Mouse (Mus musculus): ENCODE results near the gene Hist2h2ac. TPM values are rescaled to one million over a fixed set of nuclear protein-coding genes. Genes with fewer than 3 reads are reported as not detected.
"Not testable (repeated sequence)": the region's sequence is repeated elsewhere in the genome, so short reads cannot be mapped to it uniquely, and the experiment has no call there.

Hist2h2ac gene
- polyA plus RNA-seq, 1 experiment from 2014 or later = 4.7 TPM

- WGBS = 76% methylated on average over 2 of the region's 2 CpGs
- peaks cover 7% of the 10 kb centered on the region; the same call in 1 of the 2 replicates for H3K4me1 ChIP-seq (ENCODE audit: control insufficient read depth, insufficient read depth, low read length)
- H3K27me3 ChIP-seq (replicated peaks; ENCODE audit: control insufficient read depth, insufficient read depth, low read length) = no peaks in the 10 kb centered on the region
- H3K9me3 ChIP-seq (ENCODE audit: control insufficient read depth, low read length) = no peaks in the 10 kb centered on the region
- H3K9ac ChIP-seq (ENCODE audit: low read depth, low read length) = no peak overlapping the region; the same call in 1 of the 2 replicates
- no peak for ATAC-seq
- H3K4me3 ChIP-seq (ENCODE audit: low read length) = no peak overlapping the region
- H3K27ac ChIP-seq (ENCODE audit: low read length) = no peak overlapping the region
- no peak overlapping the region for H3K4me2 ChIP-seq (ENCODE audit: low read depth, low read length)
- peaks cover 7% of the 10 kb centered on the region; the same call in 1 of the 2 replicates for H3K36me3 ChIP-seq (ENCODE audit: control insufficient read depth, insufficient read depth, low read length)
These were observed 41.8 kb downstream of the Hist2h2ac start for GRCm38 (mm10) chr3:96178902-96179301.

- no peak for ATAC-seq
- H3K9ac ChIP-seq (ENCODE audit: low read depth, low read length) = no peak overlapping the region
- WGBS = 83% methylated on average over 4 of the region's 4 CpGs
- no peak overlapping the region for H3K27ac ChIP-seq (ENCODE audit: low read length)
- no peaks in the 10 kb centered on the region for H3K27me3 ChIP-seq (replicated peaks; ENCODE audit: control insufficient read depth, insufficient read depth, low read length)
- H3K4me2 ChIP-seq (ENCODE audit: low read depth, low read length) = no peak overlapping the region
- no peaks in the 10 kb centered on the region for H3K9me3 ChIP-seq (ENCODE audit: control insufficient read depth, low read length)
- H3K4me1 ChIP-seq (ENCODE audit: control insufficient read depth, insufficient read depth, low read length) = peaks cover 7% of the 10 kb centered on the region; the same call in 1 of the 2 replicates
- H3K4me3 ChIP-seq (ENCODE audit: low read length) = no peak overlapping the region
- peaks cover 7% of the 10 kb centered on the region; the same call in 1 of the 2 replicates for H3K36me3 ChIP-seq (ENCODE audit: control insufficient read depth, insufficient read depth, low read length)
These were observed 42.3 kb downstream of the Hist2h2ac start for GRCm38 (mm10) chr3:96178427-96178826.

- Histone ChIP-seq H3K36me3 (ENCODE audit: control insufficient read depth, insufficient read depth, low read length) (peaks cover 7% of the 10 kb centered on the region; the same call in 1 of the 2 replicates), H3K4me1 (ENCODE audit: control insufficient read depth, insufficient read depth, low read length) (peaks cover 15% of the 10 kb centered on the region), H3K4me2 (ENCODE audit: low read depth, low read length) (no peak overlapping the region), H3K9me3 (ENCODE audit: control insufficient read depth, low read length) (no peaks in the 10 kb centered on the region), H3K27me3 (replicated peaks; ENCODE audit: control insufficient read depth, insufficient read depth, low read length) (no peaks in the 10 kb centered on the region), H3K9ac (ENCODE audit: low read depth, low read length) (no peak overlapping the region), H3K4me3 (ENCODE audit: low read length) (no peak overlapping the region), H3K27ac (ENCODE audit: low read length) (no peak overlapping the region)
- no peak for ATAC-seq
- 90% methylated on average over 6 of the region's 6 CpGs for WGBS
These were observed 45.4 kb downstream of the Hist2h2ac start for GRCm38 (mm10) chr3:96175251-96175650.

GRCm38 (mm10) chr3:96174042-96174441 lies 46.6 kb downstream of the Hist2h2ac start:
- not testable (repeated sequence) for H3K4me2 ChIP-seq (ENCODE audit: low read depth, low read length); H3K27ac ChIP-seq (ENCODE audit: low read length); H3K9me3 ChIP-seq (ENCODE audit: control insufficient read depth, low read length); ATAC-seq; H3K9ac ChIP-seq (ENCODE audit: low read depth, low read length); H3K4me3 ChIP-seq (ENCODE audit: low read length); H3K27me3 ChIP-seq (replicated peaks; ENCODE audit: control insufficient read depth, insufficient read depth, low read length)
- Histone ChIP-seq H3K4me1 (ENCODE audit: control insufficient read depth, insufficient read depth, low read length) (peaks cover 15% of the 10 kb centered on the region), H3K36me3 (ENCODE audit: control insufficient read depth, insufficient read depth, low read length) (peaks cover 10% of the 10 kb centered on the region; the same call in 1 of the 2 replicates)
- WGBS = 78% methylated on average over 4 of the region's 4 CpGs

GRCm38 (mm10) chr3:96173185-96173584 lies 47.5 kb downstream of the Hist2h2ac start:
- Histone ChIP-seq H3K9ac (ENCODE audit: low read depth, low read length) (peak overlapping the region; percentile 82), H3K27ac (ENCODE audit: low read length) (no peak overlapping the region; the same call in 1 of the 2 replicates), H3K4me3 (ENCODE audit: low read length) (peak overlapping the region; percentile 89), H3K4me2 (ENCODE audit: low read depth, low read length) (peak overlapping the region; percentile 92), H3K4me1 (ENCODE audit: control insufficient read depth, insufficient read depth, low read length) (peaks cover 15% of the 10 kb centered on the region), H3K27me3 (replicated peaks; ENCODE audit: control insufficient read depth, insufficient read depth, low read length) (no peaks in the 10 kb centered on the region), H3K36me3 (ENCODE audit: control insufficient read depth, insufficient read depth, low read length) (peaks cover 10% of the 10 kb centered on the region; the same call in 1 of the 2 replicates), H3K9me3 (ENCODE audit: control insufficient read depth, low read length) (no peaks in the 10 kb centered on the region)
- 39% methylated on average over 7 of the region's 7 CpGs for WGBS
- no peak for ATAC-seq

GRCm38 (mm10) chr3:96172197-96173178 lies 48.2 kb downstream of the Hist2h2ac start, which contains the start of gene Sf3b4:
TSS of gene Sf3b4 (plus strand) at chr3:96172332.
- Histone ChIP-seq H3K9ac (ENCODE audit: low read depth, low read length) (peak within 1 kb of the TSS; percentile 82), H3K4me3 (ENCODE audit: low read length) (peak within 1 kb of the TSS; percentile 89), H3K27ac (ENCODE audit: low read length) (peak within 1 kb of the TSS; percentile 97), H3K36me3 (ENCODE audit: control insufficient read depth, insufficient read depth, low read length) (peaks cover 10% of the 10 kb centered on the region; the same call in 1 of the 2 replicates), H3K4me1 (ENCODE audit: control insufficient read depth, insufficient read depth, low read length) (peaks cover 15% of the 10 kb centered on the region), H3K27me3 (replicated peaks; ENCODE audit: control insufficient read depth, insufficient read depth, low read length) (no peaks in the 10 kb centered on the region), H3K4me2 (ENCODE audit: low read depth, low read length) (peak within 1 kb of the TSS; percentile 92), H3K9me3 (ENCODE audit: control insufficient read depth, low read length) (no peaks in the 10 kb centered on the region)
- whole genome bisulfite sequencing = under 1% methylated on average over 57 of the region's 58 CpGs
- ATAC-seq = peak; percentile 93

- peaks cover 15% of the 10 kb centered on the region for H3K4me1 ChIP-seq (ENCODE audit: control insufficient read depth, insufficient read depth, low read length)
- ATAC-seq = peak; percentile 24
- H3K27me3 ChIP-seq (replicated peaks; ENCODE audit: control insufficient read depth, insufficient read depth, low read length) = no peaks in the 10 kb centered on the region
- 17% methylated on average over 18 of the region's 18 CpGs for WGBS
- H3K27ac ChIP-seq (ENCODE audit: low read length) = peak overlapping the region; percentile 97
- H3K36me3 ChIP-seq (ENCODE audit: control insufficient read depth, insufficient read depth, low read length) = peaks cover 10% of the 10 kb centered on the region; the same call in 1 of the 2 replicates
- H3K4me3 ChIP-seq (ENCODE audit: low read length) = peak overlapping the region; percentile 89
- H3K9ac ChIP-seq (ENCODE audit: low read depth, low read length) = peak overlapping the region; percentile 82
- peak overlapping the region; percentile 69 for H3K4me2 ChIP-seq (ENCODE audit: low read depth, low read length)
- H3K9me3 ChIP-seq (ENCODE audit: control insufficient read depth, low read length) = no peaks in the 10 kb centered on the region
These were observed 49.0 kb downstream of the Hist2h2ac start for GRCm38 (mm10) chr3:96171583-96172196.

GRCm38 (mm10) chr3:96170976-96171545 lies 49.6 kb downstream of the Hist2h2ac start:
- Histone ChIP-seq H3K4me2 (ENCODE audit: low read depth, low read length) (peak overlapping the region; percentile 69), H3K9me3 (ENCODE audit: control insufficient read depth, low read length) (no peaks in the 10 kb centered on the region), H3K4me1 (ENCODE audit: control insufficient read depth, insufficient read depth, low read length) (peaks cover 15% of the 10 kb centered on the region), H3K36me3 (ENCODE audit: control insufficient read depth, insufficient read depth, low read length) (peaks cover 10% of the 10 kb centered on the region; the same call in 1 of the 2 replicates), H3K4me3 (ENCODE audit: low read length) (peak overlapping the region; percentile 89), H3K9ac (ENCODE audit: low read depth, low read length) (peak overlapping the region; percentile 82), H3K27ac (ENCODE audit: low read length) (peak overlapping the region; percentile 97), H3K27me3 (replicated peaks; ENCODE audit: control insufficient read depth, insufficient read depth, low read length) (no peaks in the 10 kb centered on the region)
- WGBS = 61% methylated on average over 10 of the region's 10 CpGs
- ATAC-seq = no peak
